Mouse (Mus musculus): ENCODE results near the gene Sox5.

Sox5 gene

DNA sequence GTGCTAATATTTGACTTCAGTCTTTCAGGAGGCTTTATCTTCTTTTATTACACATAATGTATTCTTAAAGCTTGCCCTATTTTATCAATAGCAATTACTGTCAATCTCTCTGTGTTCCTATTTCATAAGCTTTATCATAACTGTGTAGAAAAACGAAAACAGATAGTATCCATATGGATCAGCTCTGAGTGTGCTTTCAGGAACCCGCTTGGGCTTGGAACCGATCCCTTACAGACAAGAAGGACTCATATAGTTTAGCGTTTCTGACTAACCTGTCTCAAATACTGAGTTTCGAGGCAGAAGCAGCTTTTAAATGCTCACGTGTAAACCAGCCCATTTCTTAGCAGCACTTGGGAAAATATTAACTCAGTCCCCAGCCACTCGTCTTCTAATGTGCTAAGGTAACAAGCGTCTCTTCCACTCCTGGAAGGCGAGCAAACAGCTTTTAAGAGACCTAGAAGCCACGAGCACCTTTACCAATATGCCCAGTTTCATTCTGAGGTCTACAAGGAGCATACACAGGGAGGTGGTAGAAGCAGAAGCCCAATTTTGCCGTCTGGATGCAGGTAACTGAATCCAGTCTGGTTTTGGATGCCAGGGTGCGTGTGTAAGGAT lies 706.3 kb downstream of the Sox5 start:
- no peak for DNase-seq

DNA sequence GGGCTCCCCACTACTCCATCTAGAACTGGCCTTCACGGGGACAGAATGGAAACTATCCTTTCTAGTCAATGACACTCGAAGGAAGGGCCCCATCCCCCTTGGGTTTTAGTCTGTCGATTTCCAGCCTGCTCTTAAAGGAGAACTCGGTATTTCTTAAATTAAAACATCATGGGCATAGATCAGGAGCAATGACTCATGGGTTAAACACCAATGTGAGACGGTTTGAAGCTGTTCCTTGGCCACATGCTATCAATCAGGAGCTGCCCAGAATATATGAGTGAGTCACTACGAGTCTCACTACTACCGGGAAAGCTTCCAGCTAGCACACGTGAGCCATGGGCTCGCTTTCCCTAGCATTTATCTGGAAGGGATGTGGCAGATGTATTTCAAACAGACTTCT lies 707.0 kb downstream of the Sox5 start:
- no peak for DNase-seq

DNA sequence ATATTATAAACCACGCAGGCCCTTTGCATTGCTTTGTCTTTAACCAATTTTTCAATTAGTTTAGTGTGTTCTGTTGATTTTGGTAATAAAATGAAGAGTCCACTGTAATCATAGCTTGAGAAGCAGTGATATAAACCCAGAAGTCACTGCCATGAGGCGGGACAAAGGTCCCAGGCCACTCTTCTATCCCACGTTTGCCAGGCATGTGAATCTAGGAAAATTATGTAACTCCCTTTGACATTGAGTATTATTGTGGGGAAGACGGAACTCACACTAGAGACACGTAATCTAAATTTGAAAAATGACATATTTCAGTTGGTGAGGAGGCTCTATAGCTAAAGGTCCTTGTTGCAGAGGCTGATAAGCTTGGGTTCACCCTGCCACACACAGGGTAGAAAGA lies 711.3 kb downstream of the Sox5 start:
- no peak for DNase-seq

DNA sequence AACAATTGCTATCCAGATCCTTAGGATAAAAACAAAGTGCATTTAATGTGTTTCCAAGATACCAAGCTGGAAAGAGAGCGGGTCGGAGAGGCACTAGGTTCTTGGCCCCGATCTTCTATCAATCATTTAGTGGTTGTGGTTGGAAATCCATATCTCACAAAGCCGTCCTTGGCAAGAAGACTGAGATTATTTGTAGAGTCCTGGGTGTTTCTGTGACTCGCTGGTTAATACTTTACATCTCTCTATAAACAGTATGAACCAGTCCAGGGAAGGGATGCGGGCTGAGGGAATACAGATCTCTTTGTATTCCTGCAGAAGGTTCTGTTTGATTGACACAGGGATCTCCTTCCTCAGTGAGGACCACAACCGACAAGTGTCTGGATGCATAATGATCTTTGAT lies 714.3 kb downstream of the Sox5 start:
- DNase-seq = no peak

DNA sequence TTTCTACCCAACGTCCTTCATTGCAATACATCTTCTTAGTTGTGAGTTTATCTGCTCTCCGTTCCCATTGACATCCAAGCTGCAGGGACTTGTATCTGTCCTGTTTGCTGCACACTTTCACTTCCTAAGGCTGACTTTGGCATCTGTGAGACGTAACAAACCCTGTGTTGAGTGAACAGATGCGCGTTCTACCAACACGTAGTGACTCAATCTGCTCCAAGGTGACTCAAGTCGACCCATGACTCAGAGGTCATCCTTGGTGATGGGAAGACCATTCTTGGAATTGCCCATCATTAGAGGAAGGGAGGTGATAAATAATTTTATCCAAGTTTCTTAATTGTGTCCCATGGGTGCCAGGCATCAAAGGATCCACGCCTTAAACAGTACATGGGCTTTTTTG lies 719.3 kb downstream of the Sox5 start:
- no peak for DNase-seq

DNA sequence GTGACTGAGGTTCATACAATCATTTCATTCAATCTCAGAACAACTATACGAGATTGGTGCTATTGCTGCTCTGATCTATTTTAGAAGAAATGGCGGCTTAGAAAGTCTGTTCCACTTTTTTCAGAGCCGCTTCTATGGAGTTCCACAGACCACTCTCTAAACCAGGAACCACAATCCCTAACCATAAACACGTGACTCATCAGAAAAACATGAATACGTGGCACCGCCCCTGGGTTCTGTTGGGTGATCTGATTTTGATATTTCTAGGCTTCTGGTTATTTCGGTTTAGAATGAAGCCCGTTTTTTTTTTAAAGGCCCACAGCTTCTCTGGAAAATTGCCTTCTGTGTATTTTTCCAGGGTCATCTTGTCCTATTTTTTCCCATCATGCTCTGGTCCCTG lies 720.0 kb downstream of the Sox5 start:
- DNase-seq = no peak

DNA sequence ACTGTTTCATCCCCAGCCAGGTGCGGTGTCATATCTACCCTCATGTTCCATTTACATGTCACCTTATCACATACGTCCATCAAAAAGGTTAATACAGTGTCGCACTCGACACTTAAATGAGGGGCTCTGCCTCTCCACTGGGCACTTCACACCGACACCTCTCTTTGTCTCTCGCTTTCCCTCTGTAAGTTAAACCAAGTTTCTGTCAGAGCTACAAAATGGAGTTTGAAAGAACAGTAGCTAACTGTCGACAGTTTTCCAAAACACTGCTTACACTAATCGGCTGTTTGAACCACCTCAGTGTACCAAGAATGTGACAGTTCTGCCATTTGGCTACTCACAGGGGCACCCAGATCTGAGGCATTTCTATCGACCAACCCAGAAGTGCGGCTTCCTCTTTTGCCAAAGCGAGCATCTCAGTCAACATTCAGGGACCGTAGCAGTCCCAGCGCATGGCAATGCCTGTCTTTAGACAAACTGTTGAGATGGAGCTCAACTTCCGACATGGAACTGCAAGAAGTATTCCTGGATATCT lies 724.6 kb downstream of the Sox5 start:
- no peak for DNase-seq

DNA sequence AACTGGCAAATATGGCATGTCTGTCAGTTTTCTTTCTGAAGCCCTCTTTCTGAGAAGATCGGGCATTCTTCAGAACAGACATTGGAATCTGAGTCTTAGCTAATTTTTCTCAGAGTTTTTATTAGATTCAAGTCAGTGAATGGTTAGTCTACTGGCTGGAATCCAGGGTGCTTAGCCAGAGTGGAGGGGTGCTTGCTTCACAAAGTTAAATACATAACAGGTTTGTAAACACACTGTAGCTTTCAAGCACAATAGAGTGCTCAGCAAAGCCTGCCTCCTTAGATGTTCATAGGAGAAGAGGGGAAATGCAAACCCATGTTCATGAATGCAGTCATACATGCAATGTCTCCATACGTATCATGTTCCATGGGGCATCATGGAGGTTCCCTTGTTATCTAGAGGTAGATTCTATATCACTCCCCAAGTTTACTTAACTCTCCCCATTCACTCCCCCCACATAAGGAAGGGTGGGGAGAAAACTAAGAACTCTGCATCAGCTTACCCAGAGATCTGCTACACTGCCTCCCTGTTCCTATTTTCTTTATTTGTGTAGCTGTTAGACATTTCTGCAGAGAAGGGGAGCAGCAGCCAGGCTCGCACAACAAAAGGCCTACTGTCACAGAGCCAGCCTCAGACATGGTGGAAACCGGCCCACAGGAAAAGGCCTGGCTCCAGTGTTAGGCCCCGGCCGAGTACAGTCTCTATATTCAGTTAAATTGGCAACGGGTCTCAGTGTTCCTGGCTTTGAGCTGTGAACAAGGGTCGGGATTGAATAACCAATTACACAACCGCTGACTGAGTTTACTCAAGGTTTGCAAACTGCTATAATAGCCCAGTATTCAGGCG lies 725.3 kb downstream of the Sox5 start:
- DNase-seq = no peak

DNA sequence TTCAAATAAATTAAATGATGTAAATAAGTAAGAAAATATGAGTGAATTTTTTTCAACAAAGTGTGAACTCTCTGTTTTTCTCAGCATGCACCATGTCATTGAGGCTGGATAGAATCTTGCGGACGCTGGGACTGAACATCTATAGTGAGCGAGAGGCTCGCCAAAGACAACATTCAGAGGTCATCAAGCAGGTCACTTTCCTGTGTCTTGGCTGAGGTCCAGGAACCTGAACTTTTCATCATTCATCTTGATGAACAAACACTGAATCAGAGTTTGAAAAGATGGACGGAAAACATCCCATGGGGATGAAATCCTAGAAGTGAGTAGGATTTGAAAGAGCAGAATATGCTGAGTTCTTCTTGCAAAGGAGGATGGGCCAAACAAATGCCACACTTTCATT lies 729.3 kb downstream of the Sox5 start:
- no peak for DNase-seq

DNA sequence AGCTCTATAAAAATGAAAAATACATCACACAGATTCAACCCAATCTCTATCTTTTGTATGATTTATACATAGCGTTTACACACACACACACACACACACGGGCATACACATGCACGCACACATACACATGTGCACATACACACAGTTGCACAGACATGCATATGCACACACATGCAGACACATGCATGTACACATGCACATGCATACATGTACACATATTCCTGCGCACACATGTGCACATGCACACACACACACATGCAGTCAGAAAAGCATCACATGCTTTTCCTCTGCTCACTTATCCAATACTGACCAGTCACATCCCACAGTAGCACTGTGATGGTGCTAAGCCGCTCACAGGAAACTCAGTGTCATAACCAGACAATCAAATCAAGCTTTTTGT lies 730.5 kb downstream of the Sox5 start:
- DNase-seq = no peak

DNA sequence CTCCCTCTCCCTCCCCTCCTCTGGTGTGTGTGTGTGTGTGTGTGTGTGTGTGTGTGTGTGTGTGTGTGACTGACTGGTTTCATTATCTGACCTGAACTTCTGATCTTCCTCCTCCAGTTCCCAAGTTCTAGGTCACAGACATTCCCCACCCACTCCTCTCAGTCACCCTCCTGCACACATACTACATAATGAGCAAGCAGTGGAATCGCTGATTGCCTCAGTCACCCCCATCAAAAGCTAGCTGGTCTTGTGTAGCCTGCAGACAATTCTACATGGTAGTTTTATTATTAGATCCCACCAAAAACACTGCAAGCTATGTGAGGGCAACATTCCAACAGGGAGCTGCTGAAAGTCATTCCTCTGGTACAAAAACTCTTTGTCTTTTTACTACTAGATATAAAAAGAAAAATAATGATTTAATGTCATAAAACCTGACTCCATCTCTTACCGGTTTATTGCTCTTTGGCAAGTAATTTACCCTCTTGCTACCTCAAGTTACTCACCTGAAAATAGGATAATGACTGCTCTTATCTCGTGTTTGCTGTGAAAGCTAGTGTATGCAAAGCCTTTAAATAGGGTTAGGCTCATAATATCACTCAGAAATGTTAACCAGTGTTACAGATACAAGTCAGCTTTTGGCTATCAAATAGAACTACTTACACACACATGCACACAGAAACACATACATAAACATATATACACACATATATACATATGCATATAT lies 733.4 kb downstream of the Sox5 start:
- DNase-seq = no peak

DNA sequence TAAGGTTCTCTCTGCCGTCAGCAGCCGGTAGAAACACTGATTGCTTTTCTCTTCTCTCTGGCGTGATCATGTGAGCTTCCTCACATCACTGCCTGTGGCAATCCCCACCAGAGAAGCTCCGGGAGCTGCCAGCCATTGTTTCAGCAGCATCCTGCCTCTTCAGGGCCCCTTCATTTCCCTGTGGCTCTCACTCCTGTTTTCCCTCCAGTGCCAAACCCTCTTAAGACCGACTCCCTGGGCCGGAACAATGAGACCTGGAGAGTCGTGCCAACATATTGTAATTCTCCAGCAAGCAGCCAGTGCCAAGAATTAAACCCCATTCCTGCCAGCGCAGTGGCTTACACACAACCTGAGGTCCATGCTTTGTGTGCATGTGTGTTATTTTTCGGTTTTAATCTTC lies 736.3 kb downstream of the Sox5 start:
- DNase-seq = no peak

DNA sequence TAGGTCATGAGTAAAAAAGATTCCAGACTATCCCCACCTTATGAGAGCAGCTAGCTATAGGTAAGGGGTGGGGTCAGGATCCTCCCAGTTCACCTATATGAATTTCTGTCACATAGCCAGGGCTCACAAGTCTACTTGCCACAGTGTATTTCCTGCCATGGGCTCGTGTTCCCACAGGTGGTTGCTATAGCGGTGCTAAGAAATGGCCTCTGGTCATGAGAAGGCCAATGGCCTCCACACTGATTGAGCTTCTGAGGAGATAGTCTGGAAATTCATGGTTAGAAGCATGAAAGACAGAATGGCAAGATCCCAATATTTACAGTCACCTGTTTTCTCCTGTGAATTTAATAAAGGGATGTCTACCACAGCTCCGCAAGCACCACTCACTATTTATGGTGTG lies 737.4 kb downstream of the Sox5 start:
- DNase-seq = no peak

DNA sequence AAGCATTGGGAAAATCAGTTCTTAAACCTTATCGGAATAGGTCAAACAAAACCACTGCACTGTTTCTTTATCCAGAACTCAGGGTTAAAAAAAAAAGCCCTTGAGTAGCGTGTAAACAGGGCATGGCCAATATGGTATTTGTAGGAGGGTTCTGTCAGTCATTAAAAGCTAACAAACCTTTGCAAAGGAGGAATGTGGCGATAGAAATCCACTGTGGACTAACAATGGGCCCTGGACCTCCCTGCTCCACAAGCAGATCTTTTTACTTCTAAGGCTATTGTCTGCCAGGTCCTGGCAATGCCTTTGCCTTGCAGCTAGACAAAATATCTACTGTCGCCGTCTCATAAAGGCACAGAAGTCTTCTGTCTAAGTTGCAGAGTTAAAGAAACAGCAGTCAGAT lies 738.8 kb downstream of the Sox5 start:
- DNase-seq = no peak

DNA sequence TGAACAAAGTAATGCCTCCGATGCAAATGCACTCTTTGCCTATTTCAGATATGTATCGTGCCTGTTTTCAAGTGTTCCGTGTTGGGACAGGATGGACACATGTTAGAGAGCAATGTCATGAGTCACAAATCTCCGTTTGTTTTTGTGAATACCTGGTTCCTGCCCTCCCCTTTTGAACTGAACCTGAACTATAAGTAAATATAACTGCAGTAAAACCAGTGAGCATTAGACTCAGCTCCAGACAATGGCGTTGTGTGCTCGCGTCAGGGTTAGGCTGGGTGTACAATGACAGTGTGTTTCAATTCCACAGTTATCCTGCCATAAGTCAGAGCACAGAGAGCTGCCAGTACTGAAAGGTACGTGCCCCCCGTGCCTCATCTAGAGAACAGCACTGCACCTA lies 739.8 kb downstream of the Sox5 start:
- no peak for DNase-seq

DNA sequence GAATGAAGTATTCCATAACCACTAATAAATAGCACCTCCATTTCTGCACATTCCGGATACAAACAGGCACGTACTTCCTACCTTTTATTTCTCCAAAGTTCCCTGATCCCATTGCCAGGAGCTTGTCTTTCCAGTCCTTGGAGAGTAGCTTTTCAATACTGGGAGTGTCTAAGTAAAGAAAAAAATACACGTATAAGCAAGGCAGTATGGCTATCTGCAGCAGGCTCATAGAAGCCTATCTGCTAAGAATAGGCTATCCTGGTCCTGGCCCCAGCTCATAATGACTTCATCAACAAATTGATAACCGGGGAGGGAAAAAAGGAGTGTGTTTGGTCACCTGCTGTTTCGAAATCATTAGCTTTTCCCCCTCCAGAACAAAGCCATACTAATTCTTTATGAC lies 740.6 kb downstream of the Sox5 start:
- no peak for DNase-seq

DNA sequence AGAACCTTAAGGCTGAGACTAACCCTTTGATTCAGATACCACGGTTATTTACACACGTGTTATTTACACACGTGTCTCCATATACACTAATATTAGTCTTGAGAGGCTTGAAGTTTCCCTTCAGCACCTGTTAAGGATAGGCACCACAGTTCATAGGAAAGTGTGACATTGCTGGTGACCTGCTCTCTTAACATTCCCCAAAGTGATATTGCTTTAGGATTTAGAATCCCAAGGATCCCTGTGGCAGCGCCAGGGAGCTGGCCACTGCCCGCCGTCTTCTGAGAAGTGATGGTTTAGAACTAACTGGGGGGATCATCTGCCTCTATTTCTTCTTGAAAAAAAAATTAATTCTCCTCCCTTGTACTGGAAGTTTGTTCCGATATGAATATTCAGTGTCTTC lies 741.4 kb downstream of the Sox5 start:
- DNase-seq = no peak

DNA sequence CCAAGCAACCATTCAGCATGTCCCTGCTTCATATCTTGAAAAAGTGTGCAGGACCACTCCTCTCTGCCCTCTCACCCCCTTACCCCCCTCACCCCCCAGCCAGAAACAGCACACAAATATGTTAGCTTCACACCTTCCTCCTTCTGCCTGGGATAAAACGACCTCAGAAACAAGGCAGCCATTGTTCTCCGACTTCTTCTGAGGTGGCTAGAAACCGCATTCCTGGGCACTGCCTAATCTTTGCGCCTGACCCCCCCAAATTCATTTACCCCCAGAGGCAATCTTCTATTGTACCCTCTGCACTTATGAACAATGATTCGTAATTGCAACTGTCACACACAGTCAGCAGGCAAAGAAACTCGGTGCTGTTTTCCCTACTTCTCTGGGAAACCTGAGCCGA lies 742.6 kb downstream of the Sox5 start:
- DNase-seq = no peak

DNA sequence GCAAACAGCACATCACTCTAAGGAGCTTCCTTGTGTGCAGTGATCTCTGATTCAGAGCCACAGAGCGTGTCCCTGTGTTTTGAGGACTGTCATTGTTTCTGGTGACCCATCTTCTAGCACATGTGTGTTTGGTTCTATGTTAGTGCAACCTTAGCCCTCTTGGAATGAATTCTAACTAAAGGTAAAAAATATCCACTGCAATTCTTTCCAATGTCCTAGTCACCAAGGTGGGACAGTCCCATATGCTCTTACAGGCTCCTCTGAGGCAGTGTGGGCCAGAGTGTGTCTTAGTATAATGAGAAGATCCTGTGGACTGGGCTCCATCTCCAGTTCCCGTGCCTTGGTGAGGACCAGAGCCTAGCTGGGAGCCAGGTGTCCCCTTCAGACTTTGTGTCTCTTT lies 748.6 kb downstream of the Sox5 start:
- DNase-seq = no peak

DNA sequence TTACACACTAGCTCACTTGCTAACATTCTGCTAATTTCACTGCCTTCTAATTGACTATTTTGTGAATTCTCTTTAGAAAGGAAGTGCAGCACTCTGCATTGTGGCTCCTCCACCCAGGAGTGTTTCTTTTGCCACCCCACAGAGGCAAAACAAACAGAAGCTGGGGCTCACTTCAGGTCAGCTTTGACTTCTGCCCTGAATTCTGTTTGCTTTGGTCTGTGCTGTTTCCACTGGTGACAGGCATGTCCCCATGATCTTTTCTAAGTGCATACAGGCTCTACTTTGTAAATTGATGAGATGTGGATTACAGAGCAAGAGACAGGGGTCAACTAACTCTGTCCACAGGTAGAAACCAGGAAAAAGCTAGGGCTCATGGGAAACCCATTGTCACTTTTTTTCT lies 764.8 kb downstream of the Sox5 start:
- DNase-seq = no peak

DNA sequence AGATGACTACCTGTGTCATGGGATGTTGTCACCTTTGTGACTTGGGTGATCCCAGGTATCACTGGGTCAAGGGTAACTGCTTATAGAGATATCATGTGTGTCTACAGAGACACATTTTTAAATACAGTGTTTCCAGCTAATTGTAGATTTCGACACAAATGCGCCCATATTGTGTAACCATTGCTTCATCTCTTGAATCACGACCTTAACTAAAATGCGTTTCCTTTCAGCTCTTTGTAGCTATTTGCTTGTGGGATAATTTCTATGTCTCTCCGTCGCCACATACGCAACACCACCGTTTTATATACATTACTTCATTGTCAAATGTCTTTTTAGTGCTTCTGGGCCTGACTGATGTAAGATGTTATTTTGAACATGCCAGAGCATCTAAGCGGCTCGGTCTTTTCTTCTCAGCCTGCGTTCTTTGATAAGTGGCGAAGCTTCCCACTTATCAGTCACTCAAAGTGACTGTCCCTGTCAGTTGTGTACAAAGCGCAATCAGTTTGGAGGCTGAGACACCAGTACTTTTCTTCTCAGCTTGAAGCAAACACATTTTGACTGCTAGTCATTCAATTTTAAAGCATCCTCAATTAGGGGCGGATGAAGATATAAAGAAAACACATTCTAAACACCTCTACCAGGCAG lies 769.8 kb downstream of the Sox5 start:
- DNase-seq = no peak

DNA sequence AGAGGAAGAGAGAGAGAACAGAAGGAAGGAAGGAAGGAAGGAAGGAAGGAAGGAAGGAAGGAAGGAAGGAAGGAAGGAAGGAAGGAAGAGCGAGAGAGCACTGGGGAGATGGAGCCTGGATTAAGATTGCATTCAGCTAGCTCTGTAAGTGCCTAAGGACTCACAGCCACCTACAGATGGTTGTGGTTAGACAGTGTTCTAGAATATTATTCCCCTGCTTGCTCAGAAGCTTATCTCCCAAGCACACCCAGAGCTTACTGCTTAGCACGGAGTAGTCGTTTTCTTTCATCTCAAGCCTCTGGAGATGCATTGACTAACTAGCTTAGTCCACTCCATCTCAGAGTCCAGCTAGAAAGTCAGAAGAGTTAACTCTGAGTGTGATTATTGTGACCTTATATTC lies 770.8 kb downstream of the Sox5 start:
- DNase-seq = no peak

DNA sequence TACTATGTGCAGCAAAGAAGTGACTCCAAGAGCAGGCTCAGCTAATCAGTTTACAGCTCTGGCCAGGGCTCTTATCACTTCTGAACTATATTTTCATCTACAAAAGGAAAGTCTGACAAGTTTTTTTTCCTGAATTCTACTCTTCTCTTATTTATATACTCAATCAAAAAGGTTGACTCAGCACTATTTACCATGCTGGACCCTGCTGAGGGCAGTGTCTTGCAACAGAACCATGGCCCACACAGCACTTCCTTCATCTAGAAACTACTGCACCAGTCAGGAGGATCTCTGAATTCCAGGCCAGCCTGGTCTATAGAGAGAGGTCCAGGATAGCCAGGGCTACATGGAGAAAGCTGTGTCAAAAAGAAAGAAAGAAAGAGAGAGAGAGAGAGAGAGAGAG lies 771.5 kb downstream of the Sox5 start:
- DNase-seq = no peak

DNA sequence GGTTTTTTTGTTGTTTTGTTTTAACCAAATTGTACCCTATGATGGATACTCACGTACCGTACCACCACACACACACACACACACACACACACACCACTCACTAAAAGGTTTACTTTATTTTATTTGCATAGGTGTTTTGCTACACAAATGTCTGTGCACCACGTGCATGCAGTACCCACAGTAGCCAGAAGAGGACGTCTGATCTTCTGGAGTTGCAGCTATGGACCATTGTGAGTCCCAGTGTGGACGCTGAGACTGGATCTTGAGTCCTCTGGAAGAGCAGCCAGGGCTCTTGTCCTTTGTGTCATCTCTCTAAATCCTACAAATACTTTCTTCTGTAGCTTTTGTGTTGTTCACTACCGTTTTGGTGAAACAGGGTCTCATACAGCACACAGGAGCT lies 776.6 kb downstream of the Sox5 start:
- no peak for DNase-seq

Data from thymus, postnatal 25 days (tissue).